Mouse (Mus musculus) NIH3T3 (cell line): Measurements from ENCODE around the gene Gm10770.
"Not testable (repeated sequence)": the region's sequence is repeated elsewhere in the genome, so short reads cannot be mapped to it uniquely, and the experiment has no call there.

Experiments
- DNase-seq: peaks from one replicate; pipeline ENCODE4 v3.0.0-alpha.2; 2012; ENCODE audit warnings: low read depth

Gene Gm10770

GRCm38 (mm10) chr2:150179579-150179978 lies at the start of gene Gm10770:
Gene Gm10770 (minus strand): TSS chr2:150179679.
- DNase-seq: not testable (repeated sequence)

DNA sequence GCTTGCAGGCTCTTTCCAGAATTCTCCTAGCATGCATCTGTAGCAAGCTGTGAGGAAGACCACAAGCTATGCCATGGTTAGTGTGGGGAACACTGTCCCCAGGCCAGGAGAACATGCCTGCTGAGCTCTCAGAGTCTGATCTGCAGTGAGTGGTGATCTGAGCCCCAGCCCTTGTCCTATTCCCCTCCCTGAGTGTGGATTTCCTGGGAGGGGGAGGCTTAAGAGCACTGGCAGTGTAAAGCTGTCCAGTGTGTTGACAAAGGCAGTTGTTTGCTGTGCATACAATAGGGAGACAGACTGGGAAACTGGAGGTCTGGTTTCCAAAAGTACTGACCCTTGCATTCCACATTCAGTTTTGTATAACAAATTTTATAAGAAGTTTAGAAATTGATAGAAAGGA lies 43.8 kb upstream of the Gm10770 start:
- not testable (repeated sequence) for DNase-seq

- DNase-seq: not testable (repeated sequence)
Observed at GRCm38 (mm10) chr2:150218363-150218725, 38.9 kb upstream of the Gm10770 start.

GRCm38 (mm10) chr2:150217600-150218362 lies 38.3 kb upstream of the Gm10770 start, which contains the start of gene Zfp937:
Gene Zfp937 (plus strand): TSS chr2:150218073.
- peak; percentile 85 for DNase-seq

- peak; percentile 63 for DNase-seq
Observed at GRCm38 (mm10) chr2:150181570-150181999, 2.1 kb upstream of the Gm10770 start, which contains the start of gene Gm14139. Gene Gm14139 (plus strand): TSS chr2:150181755.

DNA sequence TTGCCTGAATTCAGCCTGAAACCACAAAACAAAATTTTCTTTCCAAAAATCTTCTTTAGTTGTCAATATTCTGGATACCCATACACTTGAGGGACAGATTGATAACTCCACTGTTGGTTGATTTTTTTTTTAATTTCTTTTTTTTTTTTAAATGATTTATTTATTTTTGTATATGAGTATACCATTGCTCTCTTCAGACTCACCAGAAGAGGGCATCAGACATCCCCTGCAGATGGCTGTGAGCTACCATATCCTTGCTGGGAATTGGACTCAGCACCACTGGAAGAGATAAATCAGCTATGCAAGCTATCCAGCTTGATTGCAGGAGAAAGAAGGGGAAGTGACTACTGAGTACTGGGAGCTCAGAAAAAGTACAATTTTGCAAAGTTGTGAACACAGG lies 1.6 kb upstream of the Gm10770 start:
- peak; percentile 60 for DNase-seq

DNA sequence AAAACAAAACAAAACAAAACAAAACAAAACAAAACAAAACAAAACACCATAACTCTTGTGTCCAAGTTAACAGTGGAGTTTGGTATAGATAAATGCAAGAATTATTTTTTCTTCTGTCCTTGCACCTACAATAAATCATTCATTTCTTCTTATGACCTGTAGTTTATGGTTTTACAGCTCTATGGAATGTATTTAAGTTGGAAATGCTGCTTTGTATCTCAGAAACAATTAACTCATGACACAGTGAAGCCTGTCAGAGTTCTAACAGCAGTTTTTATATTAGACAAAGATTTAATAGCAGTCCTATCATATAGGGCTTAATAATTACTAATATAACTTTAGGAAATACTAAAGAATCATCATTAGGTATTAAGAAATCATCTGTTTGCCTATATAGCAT lies 5.6 kb downstream of the Gm10770 start:
- no peak for DNase-seq

GRCm38 (mm10) chr2:150166703-150167102 lies 12.8 kb downstream of the Gm10770 start:
- no peak for DNase-seq

GRCm38 (mm10) chr2:150136435-150136897 lies 43.0 kb downstream of the Gm10770 start, which contains the start of gene Zfp120:
Gene Zfp120 (minus strand): TSS chr2:150136708.
- DNase-seq: peak; percentile 95

DNA sequence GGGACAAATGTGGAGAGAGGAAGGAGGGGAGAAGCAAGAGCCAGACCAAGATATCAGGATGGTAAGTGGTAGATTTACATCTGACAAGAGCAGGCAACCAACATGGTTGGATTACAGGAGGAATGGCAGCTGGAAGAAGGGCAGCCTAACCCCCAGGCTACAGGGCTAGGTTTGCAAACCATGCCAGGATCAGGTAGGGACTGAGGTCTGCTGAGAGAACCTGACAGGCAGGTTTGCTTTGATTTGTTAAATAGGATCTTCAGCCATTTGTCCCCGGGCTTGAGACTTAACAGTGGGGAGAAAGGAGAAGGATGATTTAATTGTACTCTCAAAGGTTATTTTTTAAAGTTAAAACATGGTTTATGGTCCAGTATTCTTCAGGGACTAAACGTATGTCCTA lies 46.7 kb downstream of the Gm10770 start:
- DNase-seq: no peak

- peak; percentile 6 for DNase-seq
Observed at GRCm38 (mm10) chr2:150132002-150132401, 47.5 kb downstream of the Gm10770 start.
